Mouse (Mus musculus) midbrain, embryonic 14.5 days (tissue): ENCODE measurements around the gene Cdca8. TPM values are rescaled to one million over a fixed set of nuclear protein-coding genes. Genes with fewer than 3 reads are reported as not detected.

Experiments
- ATAC-seq: fragments of 200-750 bp; cut with Nextera tagmentation; 2 replicates; pipeline ENCODE4 v1.8.0; 2017; ENCODE audit warnings: moderate number of reproducible peaks, moderate library complexity; ENCODE audit not compliant: low FRiP score, low TSS enrichment
- DNase-seq: peaks from one replicate; pipeline ENCODE4 v3.0.0-alpha.2; 2015
- H3K27ac ChIP-seq: fragments of 300-500 bp; sonication (generic); replicated peaks from 2 replicates; pipeline ENCODE4 v1.5.1; 2014; ENCODE audit warnings: mild to moderate bottlenecking, low read depth, low read length, moderate library complexity
- H3K27me3 ChIP-seq: fragments of 300-500 bp; sonication (generic); 2 replicates; pipeline ENCODE4 v1.6.1; 2014; ENCODE audit warnings: low read length, control low read depth, mixed read lengths; ENCODE audit not compliant: control insufficient read depth, insufficient read depth
- H3K36me3 ChIP-seq: fragments of 300-500 bp; sonication (generic); 2 replicates; pipeline ENCODE4 v1.6.1; 2014; ENCODE audit warnings: low read length, control low read depth; ENCODE audit not compliant: control insufficient read depth, insufficient read depth
- H3K4me1 ChIP-seq: fragments of 300-500 bp; sonication (generic); 2 replicates; pipeline ENCODE4 v1.6.1; 2014; ENCODE audit warnings: mild to moderate bottlenecking, antibody characterized with exemption, low read length, control low read depth; ENCODE audit not compliant: control insufficient read depth, insufficient read depth
- H3K4me2 ChIP-seq: fragments of 300-500 bp; sonication (generic); 2 replicates; pipeline ENCODE4 v1.6.1; 2014; ENCODE audit warnings: mild to moderate bottlenecking, low read length, moderate library complexity
- H3K4me3 ChIP-seq: fragments of 300-500 bp; sonication (generic); replicated peaks from 2 replicates; pipeline ENCODE4 v1.5.1; 2014; ENCODE audit warnings: low read depth, low read length
- H3K9ac ChIP-seq: fragments of 300-500 bp; sonication (generic); replicated peaks from 2 replicates; pipeline ENCODE4 v1.6.1; 2014; ENCODE audit warnings: mild to moderate bottlenecking, low read length, moderate library complexity
- H3K9me3 ChIP-seq: fragments of 300-500 bp; sonication (generic); 2 replicates; pipeline ENCODE4 v1.6.1; 2016; ENCODE audit warnings: low read length, control low read depth, mixed read lengths; ENCODE audit not compliant: control insufficient read depth
- WGBS: fragments of 180-500 bp; shearing (Covaris S2); extraction: QIAGEN DNeasy Blood & Tissue Kit; methylation state at CpG from one replicate; pipeline ENCODE4 v1.1.7; 2014; 5-methylcytosine and 5-hydroxymethylcytosine counted together
- polyA plus RNA-seq: library from polyadenylated mRNA; unstranded; fragments of >200 nt; fragmentation: Nextera tagmentation; extraction: Ambion mirVana; gene quantifications from 2 replicates; pipeline ENCODE4 v1.2.1, GENCODE M21; 2014

Cdca8 gene
- polyA plus RNA-seq, 1 experiment from 2014 or later: 34.7 TPM

- Histone ChIP-seq H3K9ac (peak overlapping the region; percentile 12; the same call in 1 of the 2 replicates), H3K4me2 (no peak overlapping the region), H3K9me3 (no peaks in the 10 kb centered on the region), H3K36me3 (no peaks in the 10 kb centered on the region), H3K4me3 (no peak overlapping the region), H3K27ac (peak overlapping the region; percentile 3; the same call in 1 of the 2 replicates), H3K27me3 (no peaks in the 10 kb centered on the region), H3K4me1 (0 out of 2 replicates have a peak, but pooled peaks cover 6% of the 10 kb centered on the region)
- ATAC-seq: peak; percentile 57; the same call in 1 of the 2 replicates
- WGBS: 4% methylated on average over 8 of the region's 8 CpGs
- peak; percentile 24 for DNase-seq
These were observed 25.9 kb upstream of the Cdca8 start for GRCm38 (mm10) chr4:124964912-124965599.

- no peak for ATAC-seq
- 0 out of 2 replicates have a peak, but pooled peaks cover 6% of the 10 kb centered on the region for H3K4me1 ChIP-seq
- no peaks in the 10 kb centered on the region for H3K36me3 ChIP-seq
- no peak overlapping the region for H3K9ac ChIP-seq
- H3K27me3 ChIP-seq: no peaks in the 10 kb centered on the region
- no peak overlapping the region for H3K27ac ChIP-seq
- H3K9me3 ChIP-seq: no peaks in the 10 kb centered on the region
- DNase-seq: no peak
- H3K4me3 ChIP-seq: no peak overlapping the region
- WGBS: 69% methylated on average over 11 of the region's 11 CpGs
- no peak overlapping the region for H3K4me2 ChIP-seq
These were observed 23.5 kb upstream of the Cdca8 start for GRCm38 (mm10) chr4:124962576-124962975.

DNA sequence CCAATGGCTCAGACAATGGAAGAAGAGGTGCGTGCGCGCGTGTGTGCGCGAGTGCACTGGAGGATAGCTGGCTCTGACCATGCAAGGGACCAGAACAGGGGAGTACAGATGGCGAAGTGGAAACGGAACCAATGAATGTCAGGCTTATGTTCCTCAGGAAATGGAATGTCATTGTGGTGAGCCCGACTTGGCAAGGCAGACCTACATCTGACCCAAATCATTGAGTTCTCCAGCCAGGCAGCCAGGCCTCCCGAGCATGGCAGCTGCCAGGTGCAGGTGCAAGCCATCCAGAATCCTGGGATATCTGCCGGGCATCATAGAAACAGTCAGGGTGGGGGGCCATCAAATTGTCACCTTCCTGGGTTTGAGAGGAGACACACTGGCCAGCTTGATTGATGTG lies 21.8 kb upstream of the Cdca8 start:
- Histone ChIP-seq H3K4me2 (no peak overlapping the region), H3K4me1 (0 out of 2 replicates have a peak, but pooled peaks cover 6% of the 10 kb centered on the region), H3K9me3 (no peaks in the 10 kb centered on the region), H3K4me3 (no peak overlapping the region), H3K36me3 (no peaks in the 10 kb centered on the region), H3K9ac (no peak overlapping the region), H3K27me3 (no peaks in the 10 kb centered on the region), H3K27ac (no peak overlapping the region)
- WGBS: 93% methylated on average over 11 of the region's 11 CpGs
- DNase-seq (no peak), ATAC-seq (no peak)

DNA sequence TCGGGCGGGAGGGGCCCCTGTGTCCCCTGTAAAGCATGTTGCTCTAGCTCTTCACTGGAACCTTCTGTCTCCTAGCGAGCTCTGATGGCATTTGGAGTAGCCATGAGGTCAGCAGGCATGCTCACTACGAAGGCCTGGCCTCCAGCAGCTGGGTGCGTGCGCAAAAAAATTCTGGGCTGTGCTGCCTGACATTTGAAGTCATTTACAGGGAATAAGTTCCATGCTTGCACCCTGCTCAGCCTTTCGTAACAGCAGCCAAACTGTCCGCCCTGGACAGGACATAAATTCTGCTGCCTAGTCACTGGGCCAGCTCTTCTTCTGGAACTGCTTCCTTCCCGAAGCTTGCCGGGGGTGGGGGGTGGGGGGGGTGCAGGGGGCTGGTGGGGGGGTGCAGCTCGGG lies 20.0 kb upstream of the Cdca8 start:
- DNase-seq (no peak), ATAC-seq (no peak)
- Histone ChIP-seq H3K4me2 (no peak overlapping the region), H3K9ac (no peak overlapping the region), H3K4me1 (no peaks in the 10 kb centered on the region), H3K36me3 (no peaks in the 10 kb centered on the region), H3K27ac (no peak overlapping the region), H3K9me3 (no peaks in the 10 kb centered on the region), H3K27me3 (no peaks in the 10 kb centered on the region), H3K4me3 (no peak overlapping the region)
- whole genome bisulfite sequencing: 81% methylated on average over 11 of the region's 11 CpGs

DNA sequence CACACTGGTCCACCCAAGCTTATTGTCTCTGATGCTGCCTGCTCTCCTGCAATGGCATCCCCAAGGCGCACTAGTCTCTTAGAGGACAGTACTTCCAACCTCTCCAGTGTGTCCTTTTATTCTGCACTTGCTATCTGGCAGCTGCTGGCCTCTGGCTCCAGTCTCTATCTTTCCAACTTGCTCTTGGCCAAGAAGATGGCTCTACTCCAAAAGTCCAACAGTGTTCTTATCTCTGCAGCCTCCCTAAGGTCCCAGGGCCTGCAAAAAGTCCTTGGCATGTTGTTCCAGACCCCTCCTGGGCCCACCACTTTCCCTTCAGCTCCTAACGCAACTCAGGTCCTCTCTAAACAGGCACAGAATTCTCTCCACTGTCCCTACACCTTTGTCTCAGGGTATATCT lies 18.2 kb upstream of the Cdca8 start:
- no peak for ATAC-seq

GRCm38 (mm10) chr4:124953546-124953945 lies 14.4 kb upstream of the Cdca8 start:
- WGBS: 78% methylated on average over 4 of the region's 4 CpGs
- no peak for DNase-seq

More for the DNA sequence above, 18.2 kb upstream of the Cdca8 start:
- Histone ChIP-seq H3K27ac (no peak overlapping the region), H3K27me3 (no peaks in the 10 kb centered on the region), H3K36me3 (no peaks in the 10 kb centered on the region), H3K4me3 (no peak overlapping the region), H3K4me2 (no peak overlapping the region), H3K9me3 (no peaks in the 10 kb centered on the region), H3K4me1 (no peaks in the 10 kb centered on the region), H3K9ac (no peak overlapping the region)
- 91% methylated on average over 2 of the region's 2 CpGs for WGBS
- no peak for DNase-seq

DNA sequence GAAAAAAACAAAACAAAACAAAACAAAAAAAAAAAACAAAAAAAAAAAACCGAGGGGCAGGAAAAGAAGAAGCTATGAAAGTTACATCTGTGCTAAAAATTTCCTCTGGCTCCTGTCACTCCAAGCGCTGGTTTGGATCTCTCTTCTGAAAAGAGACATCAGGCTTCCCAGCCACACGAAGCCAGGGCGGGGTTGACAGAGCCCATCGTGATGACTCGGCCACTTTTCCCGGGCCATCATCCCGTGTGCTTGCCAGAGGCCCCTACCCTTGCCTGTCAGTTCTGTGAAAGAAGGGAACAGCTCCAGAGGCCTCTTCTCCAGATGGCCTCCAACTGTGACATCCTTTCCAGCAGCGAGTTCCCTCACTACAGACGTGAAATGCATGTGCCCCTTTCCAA lies 11.9 kb upstream of the Cdca8 start:
- H3K4me1 ChIP-seq: no peaks in the 10 kb centered on the region
- H3K9ac ChIP-seq: no peak overlapping the region
- H3K9me3 ChIP-seq: no peaks in the 10 kb centered on the region
- 42% methylated on average over 10 of the region's 10 CpGs for WGBS
- no peaks in the 10 kb centered on the region for H3K36me3 ChIP-seq
- no peak overlapping the region for H3K4me2 ChIP-seq
- H3K4me3 ChIP-seq: no peak overlapping the region
- ATAC-seq (no peak), DNase-seq (no peak)
- H3K27me3 ChIP-seq: no peaks in the 10 kb centered on the region
- H3K27ac ChIP-seq: no peak overlapping the region

More at GRCm38 (mm10) chr4:124953546-124953945, 14.4 kb upstream of the Cdca8 start:
- no peak for ATAC-seq
- Histone ChIP-seq H3K9ac (no peak overlapping the region), H3K36me3 (no peaks in the 10 kb centered on the region), H3K9me3 (no peaks in the 10 kb centered on the region), H3K4me1 (no peaks in the 10 kb centered on the region), H3K27me3 (no peaks in the 10 kb centered on the region), H3K27ac (no peak overlapping the region), H3K4me2 (no peak overlapping the region), H3K4me3 (no peak overlapping the region)

GRCm38 (mm10) chr4:124950181-124951035 lies 11.3 kb upstream of the Cdca8 start:
- 88% methylated on average over 21 of the region's 21 CpGs for WGBS
- Histone ChIP-seq H3K9me3 (no peaks in the 10 kb centered on the region), H3K4me2 (no peak overlapping the region), H3K4me3 (no peak overlapping the region), H3K36me3 (no peaks in the 10 kb centered on the region), H3K27me3 (no peaks in the 10 kb centered on the region), H3K27ac (no peak overlapping the region), H3K4me1 (no peaks in the 10 kb centered on the region), H3K9ac (no peak overlapping the region)
- ATAC-seq (no peak), DNase-seq (no peak)
